Mouse (Mus musculus) heart, adult 2 months (tissue): ENCODE results near the gene Aktip. TPM values are rescaled to one million over a fixed set of nuclear protein-coding genes. Genes with fewer than 3 reads are reported as not detected.

Experiments
- DNase-seq, 2 experiments: peaks; one replicate each; pipeline ENCODE4 v3.0.0; 2021
- H3K27ac ChIP-seq: fragments of 200-600 bp; 2 replicates; pipeline ENCODE4 v1.8.1; 2022
- H3K27me3 ChIP-seq: fragments of 200-500 bp; 2 replicates; pipeline ENCODE4 v1.6.1; 2012; ENCODE audit warnings: mild to moderate bottlenecking, low read length, inconsistent platforms, mixed read lengths; ENCODE audit not compliant: control insufficient read depth, insufficient read depth
- H3K36me3 ChIP-seq: fragments of 200-500 bp; 2 replicates; pipeline ENCODE4 v1.6.1; 2012; ENCODE audit warnings: low read length, inconsistent platforms; ENCODE audit not compliant: control insufficient read depth, insufficient read depth
- H3K4me1 ChIP-seq: fragments of 200-500 bp; 2 replicates; pipeline ENCODE4 v1.6.1; 2011; ENCODE audit warnings: low read length; ENCODE audit not compliant: control insufficient read depth, insufficient read depth
- H3K4me3 ChIP-seq: fragments of 200-600 bp; 2 replicates; pipeline ENCODE4 v1.8.1; 2022
- H3K79me2 ChIP-seq: fragments of 200-500 bp; replicated peaks from 2 replicates; pipeline ENCODE4 v1.6.1; 2012; ENCODE audit warnings: mild to moderate bottlenecking, inconsistent platforms, low read length, moderate library complexity, mixed read lengths; ENCODE audit not compliant: control insufficient read depth, insufficient read depth
- H3K9ac ChIP-seq: fragments of 200-500 bp; 2 replicates; pipeline ENCODE4 v1.6.1; 2012; ENCODE audit warnings: low read depth, mild to moderate bottlenecking, control low read depth, inconsistent platforms, low read length, mixed read lengths
- CTCF ChIP-seq: fragments of 200-600 bp; IDR thresholded peaks from 2 replicates; pipeline ENCODE4 v1.8.1; 2022; ENCODE audit warnings: antibody characterized with exemption, mild to moderate bottlenecking, moderate library complexity
- EP300 ChIP-seq: fragments of 200-500 bp; IDR thresholded peaks from 2 replicates; pipeline ENCODE4 v1.6.1; 2011; ENCODE audit warnings: low read depth, low read length, control low read depth; ENCODE audit not compliant: insufficient read depth
- POLR2A ChIP-seq: fragments of 200-500 bp; IDR thresholded peaks from 2 replicates; pipeline ENCODE4 v1.6.1; 2011; ENCODE audit warnings: mild to moderate bottlenecking, low read depth, low read length, control low read depth; ENCODE audit not compliant: insufficient read depth
- WGBS: fragments of 180-500 bp; shearing (Covaris S2); methylation state at CpG from one replicate; pipeline ENCODE4 v1.1.7; 2018; 5-methylcytosine and 5-hydroxymethylcytosine counted together
- intact Hi-C: fragments of 180-260 bp; cut with DNase I; formaldehyde crosslinking; loops from one replicate; pipeline ENCODE4 v1.15.1; 2025
- polyA plus RNA-seq: library from polyadenylated mRNA; depleted of rRNA; stranded (reverse); fragments of >200 nt; gene quantifications from 2 replicates; pipeline ENCODE4 v1.2.3, GENCODE M21; 2012
- total RNA-seq, 2 experiments: library from RNA; stranded (reverse); gene quantifications; 2 replicates each; pipeline ENCODE4 v1.2.3; 2021

Aktip gene
- total and polyA plus RNA-seq, 3 experiments: 39.9 to 63.1 (median 59.7) TPM

- H3K4me3 ChIP-seq: no peak overlapping the region
- no peak for DNase-seq
- TF ChIP-seq POLR2A (no peak), CTCF (no peak), EP300 (no peak)
- H3K4me1 ChIP-seq: peaks cover 2% of the 10 kb centered on the region; the same call in 1 of the 2 replicates
- no peak overlapping the region for H3K9ac ChIP-seq
- no peaks in the 10 kb centered on the region for H3K79me2 ChIP-seq
- WGBS: 82% methylated on average over 3 of the region's 3 CpGs
- no peaks in the 10 kb centered on the region for H3K27me3 ChIP-seq
- intact Hi-C loops: loop anchor here (10.0 kb wide), 1 partner anchor 1177 kb away; no protein-coding TSS in a partner anchor
- no peak overlapping the region for H3K27ac ChIP-seq
- H3K36me3 ChIP-seq: no peaks in the 10 kb centered on the region
These were observed 1.7 kb downstream of the Aktip start for GRCm38 (mm10) chr8:91198036-91198435.

- intact Hi-C loops: loop anchor here (10.0 kb wide), 1 partner anchor 1178 kb away; no protein-coding TSS in a partner anchor
- Histone ChIP-seq H3K36me3 (no peaks in the 10 kb centered on the region), H3K4me1 (peaks cover 2% of the 10 kb centered on the region; the same call in 1 of the 2 replicates), H3K4me3 (no peak overlapping the region), H3K79me2 (no peaks in the 10 kb centered on the region), H3K9ac (no peak overlapping the region), H3K27ac (no peak overlapping the region), H3K27me3 (no peaks in the 10 kb centered on the region)
- TF ChIP-seq CTCF (no peak), POLR2A (no peak), EP300 (no peak)
- DNase-seq: peak in 1 of 2 experiments; percentile 11
- 45% methylated on average over 5 of the region's 5 CpGs for WGBS
These were observed 2.5 kb downstream of the Aktip start for GRCm38 (mm10) chr8:91197233-91197632.

GRCm38 (mm10) chr8:91196661-91197060, 3.1 kb downstream of the Aktip start:
- Histone ChIP-seq H3K9ac (no peak overlapping the region), H3K27ac (no peak overlapping the region), H3K27me3 (no peaks in the 10 kb centered on the region), H3K4me3 (no peak overlapping the region), H3K36me3 (no peaks in the 10 kb centered on the region), H3K79me2 (no peaks in the 10 kb centered on the region), H3K4me1 (peaks cover 2% of the 10 kb centered on the region; the same call in 1 of the 2 replicates)
- TF ChIP-seq CTCF (no peak), EP300 (no peak), POLR2A (no peak)
- DNase-seq: no peak
- WGBS: 80% methylated on average over 12 of the region's 12 CpGs
- intact Hi-C loops: loop anchor here (10.0 kb wide), 1 partner anchor 1178 kb away; no protein-coding TSS in a partner anchor

- H3K27ac ChIP-seq: no peak overlapping the region
- intact Hi-C loops: loop anchor here (10.0 kb wide), 1 partner anchor 1181 kb away; no protein-coding TSS in a partner anchor
- H3K79me2 ChIP-seq: no peaks in the 10 kb centered on the region
- 77% methylated on average over 2 of the region's 2 CpGs for WGBS
- no peaks in the 10 kb centered on the region for H3K36me3 ChIP-seq
- peaks cover 2% of the 10 kb centered on the region; the same call in 1 of the 2 replicates for H3K4me1 ChIP-seq
- no peak for DNase-seq
- H3K27me3 ChIP-seq: no peaks in the 10 kb centered on the region; the same call in 1 of the 2 replicates
- TF ChIP-seq CTCF (no peak), POLR2A (no peak), EP300 (no peak)
- no peak overlapping the region for H3K4me3 ChIP-seq
- H3K9ac ChIP-seq: no peak overlapping the region
These were observed 5.7 kb downstream of the Aktip start for GRCm38 (mm10) chr8:91194081-91194480.

- no peak overlapping the region for H3K4me3 ChIP-seq
- no peak overlapping the region for H3K27ac ChIP-seq
- peaks cover 2% of the 10 kb centered on the region; the same call in 1 of the 2 replicates for H3K4me1 ChIP-seq
- H3K9ac ChIP-seq: no peak overlapping the region
- whole genome bisulfite sequencing: 86% methylated on average over 5 of the region's 5 CpGs
- no peaks in the 10 kb centered on the region; the same call in 1 of the 2 replicates for H3K27me3 ChIP-seq
- no peaks in the 10 kb centered on the region for H3K79me2 ChIP-seq
- DNase-seq: no peak
- intact Hi-C loops: loop anchor here (10.0 kb wide), 1 partner anchor 1182 kb away; no protein-coding TSS in a partner anchor
- H3K36me3 ChIP-seq: no peaks in the 10 kb centered on the region
- TF ChIP-seq POLR2A (no peak), EP300 (no peak), CTCF (no peak)
These were observed 6.8 kb downstream of the Aktip start for GRCm38 (mm10) chr8:91192941-91193340.

GRCm38 (mm10) chr8:91190816-91191340, 8.9 kb downstream of the Aktip start:
- 6% methylated on average over 17 of the region's 17 CpGs for WGBS
- H3K9ac ChIP-seq: no peak overlapping the region
- intact Hi-C loops: loop anchor here (10.0 kb wide), 1 partner anchor 1184 kb away; no protein-coding TSS in a partner anchor

More at GRCm38 (mm10) chr8:91190816-91191340, 8.9 kb downstream of the Aktip start:
- TF ChIP-seq EP300 (peak; percentile 67; the same call in 1 of the 2 replicates), POLR2A (no peak), CTCF (peak; percentile 87)
- Histone ChIP-seq H3K36me3 (no peaks in the 10 kb centered on the region), H3K27ac (no peak overlapping the region), H3K4me1 (no peaks in the 10 kb centered on the region), H3K79me2 (no peaks in the 10 kb centered on the region), H3K4me3 (no peak overlapping the region), H3K27me3 (no peaks in the 10 kb centered on the region; the same call in 1 of the 2 replicates)
- DNase-seq: peak; percentile 50 to 66
